Mouse (Mus musculus): Measurements from ENCODE around the gene Trim69. TPM values are rescaled to one million over a fixed set of nuclear protein-coding genes. Genes with fewer than 3 reads are reported as not detected.
A peak's percentile ranks its signal among the peaks of the same experiment; 100 is the strongest.

Trim69 gene
- polyA plus RNA-seq, 1 experiment = not detected

GRCm38 (mm10) chr2:122140815-122141214 lies 19.7 kb upstream of the Trim69 start:
- no peak overlapping the region for H3K4me3 ChIP-seq (ENCODE audit: insufficient read depth, low read length)
- TF ChIP-seq POLR2A (IDR thresholded peaks at IDR 0.05; ENCODE audit: extremely low read depth, insufficient read depth, low read length) (no peak), CTCF (IDR thresholded peaks at IDR 0.05; ENCODE audit: extremely low read depth, insufficient read depth, low read length) (no peak)
- H3K4me1 ChIP-seq (ENCODE audit: control insufficient read depth, insufficient read depth, low read length) = no peaks in the 10 kb centered on the region
- no peak overlapping the region for H3K27ac ChIP-seq (ENCODE audit: insufficient read depth, low read length)

DNA sequence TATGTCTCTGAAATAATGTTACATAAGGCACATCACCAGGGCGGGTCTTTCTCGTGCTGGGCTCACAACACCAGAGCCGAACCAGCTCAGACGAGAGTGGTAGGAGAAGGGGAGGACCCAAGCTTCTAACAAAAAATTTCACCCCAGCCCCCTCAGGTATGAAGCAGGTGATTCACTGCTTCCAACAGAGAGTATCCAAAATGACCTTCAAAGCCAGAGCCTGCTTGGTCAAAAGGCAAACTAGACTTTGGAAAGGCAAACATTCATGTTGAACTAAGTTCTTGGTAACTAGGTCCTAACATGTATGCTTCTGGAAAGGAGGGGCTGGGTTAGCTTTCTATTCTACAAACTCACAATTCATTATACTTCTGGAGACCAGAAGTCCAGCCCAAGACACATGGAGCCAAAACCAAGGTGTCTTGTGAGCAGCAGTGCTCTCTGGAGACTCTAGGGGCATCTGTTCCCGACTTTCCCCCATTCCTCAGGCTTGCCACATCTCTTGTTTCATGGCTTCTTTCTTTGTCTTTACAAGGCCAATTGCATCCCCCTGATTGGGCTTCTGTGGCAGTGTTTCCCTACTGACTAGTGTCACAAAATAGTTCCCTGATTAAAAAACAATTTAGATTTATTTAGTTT lies 19.1 kb upstream of the Trim69 start:
- H3K4me3 ChIP-seq (ENCODE audit: insufficient read depth, low read length) = no peak overlapping the region
- no peak overlapping the region for H3K27ac ChIP-seq (ENCODE audit: insufficient read depth, low read length)
- H3K4me1 ChIP-seq (ENCODE audit: control insufficient read depth, insufficient read depth, low read length) = no peaks in the 10 kb centered on the region
- TF ChIP-seq POLR2A (IDR thresholded peaks at IDR 0.05; ENCODE audit: extremely low read depth, insufficient read depth, low read length) = no peak
- no peak for TF ChIP-seq CTCF (IDR thresholded peaks at IDR 0.05; ENCODE audit: extremely low read depth, insufficient read depth, low read length)

- no peak overlapping the region for H3K4me3 ChIP-seq (ENCODE audit: insufficient read depth, low read length)
- H3K4me1 ChIP-seq (ENCODE audit: control insufficient read depth, insufficient read depth, low read length) = no peaks in the 10 kb centered on the region
- TF ChIP-seq POLR2A (IDR thresholded peaks at IDR 0.05; ENCODE audit: extremely low read depth, insufficient read depth, low read length) = no peak
- no peak for TF ChIP-seq CTCF (IDR thresholded peaks at IDR 0.05; ENCODE audit: extremely low read depth, insufficient read depth, low read length)
- no peak overlapping the region for H3K27ac ChIP-seq (ENCODE audit: insufficient read depth, low read length)
Measured at GRCm38 (mm10) chr2:122143111-122143510, 17.4 kb upstream of the Trim69 start.

DNA sequence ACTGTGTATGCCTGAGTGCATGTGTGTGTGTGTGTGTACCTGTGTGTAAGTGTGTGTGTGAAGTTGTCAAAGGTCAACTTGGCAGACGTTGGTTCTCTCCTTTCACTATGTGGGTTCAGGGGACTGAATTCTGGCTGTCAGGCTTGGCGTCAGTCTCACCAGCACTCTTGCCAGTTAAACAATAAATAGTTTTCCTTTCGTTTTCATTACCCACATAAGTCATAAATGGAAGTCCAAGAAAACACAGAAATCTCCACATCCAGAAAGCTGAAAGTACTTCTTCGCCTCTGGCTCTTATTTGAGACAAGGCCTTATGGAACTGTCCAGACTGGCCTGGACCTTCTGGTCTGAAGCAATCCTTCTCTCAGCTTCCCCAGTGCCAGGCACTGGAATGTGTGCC lies 14.7 kb upstream of the Trim69 start:
- H3K27ac ChIP-seq (ENCODE audit: insufficient read depth, low read length) = no peak overlapping the region
- no peak overlapping the region for H3K4me3 ChIP-seq (ENCODE audit: insufficient read depth, low read length)
- TF ChIP-seq CTCF (IDR thresholded peaks at IDR 0.05; ENCODE audit: extremely low read depth, insufficient read depth, low read length) (no peak), POLR2A (IDR thresholded peaks at IDR 0.05; ENCODE audit: extremely low read depth, insufficient read depth, low read length) (no peak)
- H3K4me1 ChIP-seq (ENCODE audit: control insufficient read depth, insufficient read depth, low read length) = no peaks in the 10 kb centered on the region; the same call in 1 of the 2 replicates

DNA sequence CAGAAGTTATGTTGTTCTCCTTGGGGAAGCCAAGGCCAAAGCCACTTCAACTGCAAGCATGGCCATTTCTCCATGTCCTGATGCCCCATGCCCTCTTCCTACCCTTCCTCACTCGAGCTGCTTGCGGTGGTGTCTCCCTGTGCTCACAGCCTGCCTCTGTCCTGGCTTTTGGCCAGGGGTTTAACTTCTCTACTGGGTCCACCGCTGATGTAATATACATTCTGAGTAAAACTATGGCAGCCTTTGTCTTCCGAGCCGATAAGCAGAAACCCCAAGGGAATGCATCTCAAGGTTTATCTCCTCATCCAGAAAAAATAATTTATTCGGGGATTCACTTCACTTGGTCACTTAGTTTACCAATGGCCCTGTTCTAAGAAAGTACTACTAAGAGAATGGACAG lies 13.8 kb upstream of the Trim69 start:
- TF ChIP-seq POLR2A (IDR thresholded peaks at IDR 0.05; ENCODE audit: extremely low read depth, insufficient read depth, low read length) (no peak), CTCF (IDR thresholded peaks at IDR 0.05; ENCODE audit: extremely low read depth, insufficient read depth, low read length) (no peak)
- no peak overlapping the region for H3K27ac ChIP-seq (ENCODE audit: insufficient read depth, low read length)
- no peak overlapping the region for H3K4me3 ChIP-seq (ENCODE audit: insufficient read depth, low read length)
- no peaks in the 10 kb centered on the region; the same call in 1 of the 2 replicates for H3K4me1 ChIP-seq (ENCODE audit: control insufficient read depth, insufficient read depth, low read length)

DNA sequence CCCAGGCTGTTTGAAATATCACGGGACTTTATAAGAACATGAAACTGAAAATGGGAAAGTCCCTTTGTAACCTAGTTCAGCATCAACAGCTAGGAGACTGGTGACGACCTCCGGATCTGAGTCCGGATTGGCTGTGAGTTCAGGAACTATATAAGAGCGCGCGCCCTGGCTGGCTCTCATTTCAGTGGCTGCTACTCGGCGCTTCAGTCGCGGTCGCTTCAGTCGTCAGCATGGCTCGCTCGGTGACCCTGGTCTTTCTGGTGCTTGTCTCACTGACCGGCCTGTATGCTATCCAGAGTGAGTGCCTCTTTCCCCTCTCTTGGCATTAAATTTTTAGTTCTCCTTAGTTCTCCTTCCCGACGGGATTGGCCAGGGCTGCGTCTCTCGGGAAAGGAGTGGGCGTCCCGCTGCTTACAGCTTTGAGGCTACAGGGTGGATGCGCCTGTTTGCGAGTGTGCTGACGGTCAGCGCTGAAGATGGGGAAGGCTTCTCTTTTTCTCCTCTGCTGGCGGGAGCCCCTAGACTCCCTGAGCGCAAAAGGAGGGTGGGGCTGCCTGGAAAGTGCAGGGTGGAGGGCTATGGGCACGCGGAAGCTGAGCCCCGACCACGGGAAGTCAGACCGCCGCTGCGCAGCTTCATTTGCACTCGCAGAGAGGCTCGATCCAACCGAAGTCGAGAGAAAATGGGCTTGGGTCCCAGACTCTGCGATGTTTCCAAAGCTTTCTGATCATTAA lies 12.8 kb upstream of the Trim69 start, which contains the start of gene B2m:
TSS of gene B2m (plus strand) at position 179 of the 734 bp plus-strand sequence.
- no peak for TF ChIP-seq CTCF (IDR thresholded peaks at IDR 0.05; ENCODE audit: extremely low read depth, insufficient read depth, low read length)
- peak; percentile 98 for TF ChIP-seq POLR2A (IDR thresholded peaks at IDR 0.05; ENCODE audit: extremely low read depth, insufficient read depth, low read length)
- Histone ChIP-seq H3K27ac (ENCODE audit: insufficient read depth, low read length) (peak within 1 kb of the TSS; percentile 5; the same call in 1 of the 2 replicates), H3K4me3 (ENCODE audit: insufficient read depth, low read length) (peak within 1 kb of the TSS; percentile 65), H3K4me1 (ENCODE audit: control insufficient read depth, insufficient read depth, low read length) (no peaks in the 10 kb centered on the region; the same call in 1 of the 2 replicates)

GRCm38 (mm10) chr2:122148242-122148917 lies 12.1 kb upstream of the Trim69 start:
- Histone ChIP-seq H3K4me1 (ENCODE audit: control insufficient read depth, insufficient read depth, low read length) (no peaks in the 10 kb centered on the region; the same call in 1 of the 2 replicates), H3K27ac (ENCODE audit: insufficient read depth, low read length) (no peak overlapping the region), H3K4me3 (ENCODE audit: insufficient read depth, low read length) (peak overlapping the region; percentile 65)
- TF ChIP-seq POLR2A (IDR thresholded peaks at IDR 0.05; ENCODE audit: extremely low read depth, insufficient read depth, low read length) (no peak), CTCF (IDR thresholded peaks at IDR 0.05; ENCODE audit: extremely low read depth, insufficient read depth, low read length) (no peak)

DNA sequence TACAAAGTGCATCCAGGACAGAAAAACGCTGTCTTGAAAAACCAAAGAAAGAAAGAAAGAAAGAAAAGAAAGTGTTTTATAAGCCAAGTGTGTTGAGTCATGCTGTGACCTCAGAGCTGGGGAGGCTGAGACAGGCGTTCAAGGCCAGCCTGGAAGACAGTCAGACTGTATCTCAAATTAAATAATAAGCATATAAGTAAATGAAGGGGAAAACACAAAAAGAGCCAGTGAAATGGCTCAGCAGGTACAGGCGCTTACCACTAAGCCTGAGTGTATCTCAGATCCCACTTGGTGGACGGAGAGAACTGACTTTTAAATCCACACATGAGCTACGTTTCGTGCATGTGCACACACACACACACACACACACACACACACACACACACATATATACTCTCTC lies 11.2 kb upstream of the Trim69 start:
- Histone ChIP-seq H3K4me1 (ENCODE audit: control insufficient read depth, insufficient read depth, low read length) (no peaks in the 10 kb centered on the region; the same call in 1 of the 2 replicates), H3K4me3 (ENCODE audit: insufficient read depth, low read length) (no peak overlapping the region), H3K27ac (ENCODE audit: insufficient read depth, low read length) (no peak overlapping the region)
- TF ChIP-seq CTCF (IDR thresholded peaks at IDR 0.05; ENCODE audit: extremely low read depth, insufficient read depth, low read length) = no peak
- no peak for TF ChIP-seq POLR2A (IDR thresholded peaks at IDR 0.05; ENCODE audit: extremely low read depth, insufficient read depth, low read length)

GRCm38 (mm10) chr2:122149716-122150115 lies 10.8 kb upstream of the Trim69 start:
- Histone ChIP-seq H3K27ac (ENCODE audit: insufficient read depth, low read length) (no peak overlapping the region), H3K4me3 (ENCODE audit: insufficient read depth, low read length) (no peak overlapping the region), H3K4me1 (ENCODE audit: control insufficient read depth, insufficient read depth, low read length) (no peaks in the 10 kb centered on the region; the same call in 1 of the 2 replicates)
- TF ChIP-seq CTCF (IDR thresholded peaks at IDR 0.05; ENCODE audit: extremely low read depth, insufficient read depth, low read length) (no peak), POLR2A (IDR thresholded peaks at IDR 0.05; ENCODE audit: extremely low read depth, insufficient read depth, low read length) (no peak)
